Mouse (Mus musculus): ENCODE measurements around the gene Atoh8. TPM values are rescaled to one million over a fixed set of nuclear protein-coding genes. Genes with fewer than 3 reads are reported as not detected.
A peak's percentile ranks its signal among the peaks of the same experiment; 100 is the strongest.

The Atoh8 gene
- polyA plus RNA-seq, 1 experiment from 2014 or later: 14.5 TPM

DNA sequence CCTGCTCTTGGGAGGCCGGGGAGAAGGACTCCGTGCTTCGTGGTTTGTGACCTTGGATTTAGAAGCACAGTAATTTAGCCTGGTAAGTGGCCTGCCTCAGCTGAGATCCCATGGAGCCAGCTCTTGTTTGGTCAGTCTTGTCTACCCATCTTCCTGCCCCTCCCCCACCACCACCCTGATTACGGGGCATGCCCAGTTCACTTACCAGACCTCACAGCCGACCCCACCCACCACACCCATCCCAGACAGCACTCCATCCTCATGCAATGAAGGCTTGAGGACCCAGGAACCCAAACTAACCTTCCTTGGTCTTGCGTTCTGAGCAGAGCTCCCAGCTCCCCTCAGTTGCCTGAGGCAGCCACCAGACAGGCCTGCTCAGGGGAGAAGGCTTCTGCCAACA, 37.8 kb upstream of the Atoh8 start:
- WGBS: 63% methylated on average over 6 of the region's 6 CpGs
- ATAC-seq (replicated peaks; ENCODE audit: extremely low read depth, insufficient read depth, low FRiP score): no peak
- no peak overlapping the region for H3K27ac ChIP-seq (ENCODE audit: low read length)

GRCm38 (mm10) chr6:72272161-72272696, 36.9 kb upstream of the Atoh8 start:
- Histone ChIP-seq H3K4me2 (ENCODE audit: low read depth, low read length) (no peak overlapping the region), H3K27me3 (ENCODE audit: control insufficient read depth, insufficient read depth, low read length) (no peaks in the 10 kb centered on the region), H3K27ac (ENCODE audit: low read length) (no peak overlapping the region), H3K9ac (ENCODE audit: low read length) (no peak overlapping the region), H3K9me3 (replicated peaks; ENCODE audit: control insufficient read depth, low read length) (0 out of 2 replicates have a peak, but pooled peaks cover 2% of the 10 kb centered on the region), H3K36me3 (ENCODE audit: control insufficient read depth, insufficient read depth) (no peaks in the 10 kb centered on the region), H3K4me1 (ENCODE audit: control insufficient read depth, insufficient read depth, low read length) (peaks cover 14% of the 10 kb centered on the region), H3K4me3 (ENCODE audit: low read length) (no peak overlapping the region)
- 55% methylated on average over 10 of the region's 10 CpGs for WGBS
- no peak for ATAC-seq (replicated peaks; ENCODE audit: extremely low read depth, insufficient read depth, low FRiP score)

More for the DNA sequence above, 37.8 kb upstream of the Atoh8 start:
- Histone ChIP-seq H3K27me3 (ENCODE audit: control insufficient read depth, insufficient read depth, low read length) (no peaks in the 10 kb centered on the region), H3K4me3 (ENCODE audit: low read length) (no peak overlapping the region), H3K4me1 (ENCODE audit: control insufficient read depth, insufficient read depth, low read length) (peaks cover 22% of the 10 kb centered on the region), H3K36me3 (ENCODE audit: control insufficient read depth, insufficient read depth) (no peaks in the 10 kb centered on the region), H3K4me2 (ENCODE audit: low read depth, low read length) (no peak overlapping the region), H3K9me3 (replicated peaks; ENCODE audit: control insufficient read depth, low read length) (0 out of 2 replicates have a peak, but pooled peaks cover 2% of the 10 kb centered on the region), H3K9ac (ENCODE audit: low read length) (no peak overlapping the region)

GRCm38 (mm10) chr6:72270952-72271519, 35.7 kb upstream of the Atoh8 start:
- H3K9me3 ChIP-seq (replicated peaks; ENCODE audit: control insufficient read depth, low read length): no peaks in the 10 kb centered on the region
- no peak overlapping the region for H3K27ac ChIP-seq (ENCODE audit: low read length)
- no peak for ATAC-seq (replicated peaks; ENCODE audit: extremely low read depth, insufficient read depth, low FRiP score)
- H3K4me2 ChIP-seq (ENCODE audit: low read depth, low read length): no peak overlapping the region
- no peak overlapping the region for H3K9ac ChIP-seq (ENCODE audit: low read length)
- no peaks in the 10 kb centered on the region for H3K36me3 ChIP-seq (ENCODE audit: control insufficient read depth, insufficient read depth)
- 68% methylated on average over 11 of the region's 11 CpGs for WGBS
- no peaks in the 10 kb centered on the region for H3K27me3 ChIP-seq (ENCODE audit: control insufficient read depth, insufficient read depth, low read length)
- H3K4me3 ChIP-seq (ENCODE audit: low read length): no peak overlapping the region
- peaks cover 9% of the 10 kb centered on the region for H3K4me1 ChIP-seq (ENCODE audit: control insufficient read depth, insufficient read depth, low read length)

GRCm38 (mm10) chr6:72270258-72270657, 34.9 kb upstream of the Atoh8 start:
- no peak for ATAC-seq (replicated peaks; ENCODE audit: extremely low read depth, insufficient read depth, low FRiP score)
- Histone ChIP-seq H3K27me3 (ENCODE audit: control insufficient read depth, insufficient read depth, low read length) (no peaks in the 10 kb centered on the region), H3K27ac (ENCODE audit: low read length) (no peak overlapping the region), H3K4me1 (ENCODE audit: control insufficient read depth, insufficient read depth, low read length) (peaks cover 12% of the 10 kb centered on the region), H3K36me3 (ENCODE audit: control insufficient read depth, insufficient read depth) (no peaks in the 10 kb centered on the region), H3K4me3 (ENCODE audit: low read length) (no peak overlapping the region), H3K9ac (ENCODE audit: low read length) (no peak overlapping the region), H3K9me3 (replicated peaks; ENCODE audit: control insufficient read depth, low read length) (no peaks in the 10 kb centered on the region), H3K4me2 (ENCODE audit: low read depth, low read length) (no peak overlapping the region)
- WGBS: 87% methylated on average over 5 of the region's 5 CpGs

- Histone ChIP-seq H3K4me2 (ENCODE audit: low read depth, low read length) (no peak overlapping the region), H3K4me1 (ENCODE audit: control insufficient read depth, insufficient read depth, low read length) (peaks cover 12% of the 10 kb centered on the region), H3K27ac (ENCODE audit: low read length) (no peak overlapping the region), H3K27me3 (ENCODE audit: control insufficient read depth, insufficient read depth, low read length) (no peaks in the 10 kb centered on the region), H3K36me3 (ENCODE audit: control insufficient read depth, insufficient read depth) (no peaks in the 10 kb centered on the region), H3K9ac (ENCODE audit: low read length) (no peak overlapping the region), H3K4me3 (ENCODE audit: low read length) (no peak overlapping the region), H3K9me3 (replicated peaks; ENCODE audit: control insufficient read depth, low read length) (no peaks in the 10 kb centered on the region)
- ATAC-seq (replicated peaks; ENCODE audit: extremely low read depth, insufficient read depth, low FRiP score): no peak
- 75% methylated on average over 9 of the region's 9 CpGs for WGBS
Observed at GRCm38 (mm10) chr6:72268149-72268847, 32.9 kb upstream of the Atoh8 start.

- Histone ChIP-seq H3K36me3 (ENCODE audit: control insufficient read depth, insufficient read depth) (no peaks in the 10 kb centered on the region), H3K4me3 (ENCODE audit: low read length) (no peak overlapping the region), H3K9me3 (replicated peaks; ENCODE audit: control insufficient read depth, low read length) (no peaks in the 10 kb centered on the region), H3K27ac (ENCODE audit: low read length) (no peak overlapping the region), H3K27me3 (ENCODE audit: control insufficient read depth, insufficient read depth, low read length) (no peaks in the 10 kb centered on the region), H3K4me1 (ENCODE audit: control insufficient read depth, insufficient read depth, low read length) (peaks cover 8% of the 10 kb centered on the region), H3K4me2 (ENCODE audit: low read depth, low read length) (no peak overlapping the region), H3K9ac (ENCODE audit: low read length) (no peak overlapping the region)
- no peak for ATAC-seq (replicated peaks; ENCODE audit: extremely low read depth, insufficient read depth, low FRiP score)
- WGBS: 76% methylated on average over 6 of the region's 6 CpGs
Observed at GRCm38 (mm10) chr6:72265664-72266063, 30.3 kb upstream of the Atoh8 start.

DNA sequence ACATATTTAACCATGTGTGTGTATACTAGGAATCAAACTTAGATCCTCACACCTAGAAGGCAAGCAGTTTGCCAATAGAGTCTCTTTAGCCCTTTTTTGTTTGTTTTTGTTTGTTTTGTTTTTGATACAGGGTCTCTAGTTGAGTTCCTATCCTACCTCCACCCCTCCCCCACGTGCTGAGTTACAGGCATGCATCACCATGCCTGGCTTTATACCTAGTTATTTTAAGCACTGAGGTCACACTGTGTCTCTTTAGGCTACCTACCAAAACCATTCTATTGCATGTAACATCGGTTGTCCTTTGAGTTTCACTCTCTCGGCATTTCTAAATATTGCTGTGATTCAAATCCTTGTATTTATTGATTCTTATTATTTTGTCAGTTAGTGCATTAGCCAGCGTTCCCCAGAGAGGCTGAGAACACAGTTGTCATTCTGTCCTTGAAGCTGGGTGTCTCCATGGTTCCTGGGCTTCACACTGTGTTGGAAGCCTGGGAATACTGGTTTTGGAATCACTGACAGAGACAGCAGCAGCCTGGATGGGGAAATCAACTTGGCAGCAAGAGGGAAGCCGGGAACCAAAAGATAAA, 28.4 kb upstream of the Atoh8 start:
- peaks cover 17% of the 10 kb centered on the region for H3K4me1 ChIP-seq (ENCODE audit: control insufficient read depth, insufficient read depth, low read length)
- no peak overlapping the region for H3K4me3 ChIP-seq (ENCODE audit: low read length)
- ATAC-seq (replicated peaks; ENCODE audit: extremely low read depth, insufficient read depth, low FRiP score): peak; percentile 66; the same call in 1 of the 2 replicates
- H3K36me3 ChIP-seq (ENCODE audit: control insufficient read depth, insufficient read depth): no peaks in the 10 kb centered on the region
- no peaks in the 10 kb centered on the region for H3K27me3 ChIP-seq (ENCODE audit: control insufficient read depth, insufficient read depth, low read length)
- H3K4me2 ChIP-seq (ENCODE audit: low read depth, low read length): peak overlapping the region; percentile 19; the same call in 1 of the 2 replicates
- no peaks in the 10 kb centered on the region for H3K9me3 ChIP-seq (replicated peaks; ENCODE audit: control insufficient read depth, low read length)
- WGBS: 23% methylated on average over 5 of the region's 5 CpGs
- peak overlapping the region; percentile 85 for H3K27ac ChIP-seq (ENCODE audit: low read length)
- no peak overlapping the region; the same call in 1 of the 2 replicates for H3K9ac ChIP-seq (ENCODE audit: low read length)

- 82% methylated on average over 12 of the region's 12 CpGs for whole genome bisulfite sequencing
- no peak for ATAC-seq (replicated peaks; ENCODE audit: extremely low read depth, insufficient read depth, low FRiP score)
- no peak overlapping the region for H3K27ac ChIP-seq (ENCODE audit: low read length)
- no peaks in the 10 kb centered on the region for H3K9me3 ChIP-seq (replicated peaks; ENCODE audit: control insufficient read depth, low read length)
- H3K4me1 ChIP-seq (ENCODE audit: control insufficient read depth, insufficient read depth, low read length): peaks cover 17% of the 10 kb centered on the region
- H3K36me3 ChIP-seq (ENCODE audit: control insufficient read depth, insufficient read depth): no peaks in the 10 kb centered on the region
- H3K4me2 ChIP-seq (ENCODE audit: low read depth, low read length): no peak overlapping the region
- H3K4me3 ChIP-seq (ENCODE audit: low read length): no peak overlapping the region
- H3K9ac ChIP-seq (ENCODE audit: low read length): no peak overlapping the region
- no peaks in the 10 kb centered on the region for H3K27me3 ChIP-seq (ENCODE audit: control insufficient read depth, insufficient read depth, low read length)
Observed at GRCm38 (mm10) chr6:72261683-72262320, 26.4 kb upstream of the Atoh8 start.

Data from heart, embryonic 16.5 days (tissue).